Mouse (Mus musculus): ENCODE data around the gene Rbm41.

The Rbm41 gene

DNA sequence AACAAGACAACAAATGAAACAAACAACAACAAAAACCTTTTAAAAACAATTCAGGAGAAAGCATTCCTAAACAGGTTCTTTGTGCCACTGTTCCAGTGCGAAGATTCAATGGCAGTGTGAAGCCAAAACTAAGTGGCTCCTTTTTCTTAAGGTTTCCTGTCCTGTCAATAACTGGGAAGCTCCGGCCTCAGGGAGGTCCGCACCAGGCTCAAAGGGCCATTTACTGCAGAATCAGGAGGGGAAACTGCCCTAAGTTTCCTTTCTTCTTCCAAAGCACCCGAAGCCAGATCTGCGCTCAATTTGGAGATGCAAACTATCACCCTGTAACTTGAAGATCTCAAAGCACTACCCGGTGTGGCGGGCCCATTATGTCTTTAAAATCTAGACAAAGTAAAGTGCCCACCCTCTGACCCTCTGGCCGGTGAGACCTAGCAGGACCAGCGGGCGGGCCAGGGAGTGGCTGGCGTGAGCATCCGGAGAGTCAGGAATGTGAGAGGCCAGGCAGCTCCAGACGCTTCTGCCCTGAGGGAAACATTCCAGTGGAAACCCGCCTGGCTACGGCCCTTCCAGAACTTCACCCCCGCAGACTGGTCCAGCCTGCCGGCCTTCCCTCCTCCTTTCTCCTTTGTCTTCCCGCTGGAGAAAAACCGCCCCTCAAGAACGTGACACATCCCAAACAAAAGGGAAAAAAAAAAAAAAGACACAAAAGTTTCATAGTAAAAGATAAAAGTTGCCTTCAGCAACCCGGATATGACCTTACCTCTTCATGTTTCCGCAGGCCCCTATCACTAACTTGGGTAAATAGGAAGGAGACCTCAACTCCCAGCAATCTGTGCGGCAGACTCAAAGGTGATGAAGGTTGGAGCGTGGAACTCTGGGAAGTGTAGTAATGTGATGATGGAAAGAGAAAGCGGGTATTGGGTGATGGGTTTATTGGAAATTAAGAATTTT, at the start of gene Rbm41:
TSS of gene Rbm41 (minus strand) at position 856 of the 951 bp plus-strand sequence.
- peak; percentile 73 for DNase-seq (ENCODE audit: extremely low read depth, low read depth)

GRCm38 (mm10) chrX:139998691-139999065, 283 bp upstream of the Rbm41 start:
- peak; percentile 12 for DNase-seq (ENCODE audit: extremely low read depth, low read depth)

- DNase-seq (ENCODE audit: extremely low read depth, low read depth): peak; percentile 75
These were observed 16.3 kb downstream of the Rbm41 start for GRCm38 (mm10) chrX:139982115-139982514.

- DNase-seq (ENCODE audit: extremely low read depth, low read depth): no peak
These were observed 64.9 kb downstream of the Rbm41 start for GRCm38 (mm10) chrX:139933507-139933906.

DNA sequence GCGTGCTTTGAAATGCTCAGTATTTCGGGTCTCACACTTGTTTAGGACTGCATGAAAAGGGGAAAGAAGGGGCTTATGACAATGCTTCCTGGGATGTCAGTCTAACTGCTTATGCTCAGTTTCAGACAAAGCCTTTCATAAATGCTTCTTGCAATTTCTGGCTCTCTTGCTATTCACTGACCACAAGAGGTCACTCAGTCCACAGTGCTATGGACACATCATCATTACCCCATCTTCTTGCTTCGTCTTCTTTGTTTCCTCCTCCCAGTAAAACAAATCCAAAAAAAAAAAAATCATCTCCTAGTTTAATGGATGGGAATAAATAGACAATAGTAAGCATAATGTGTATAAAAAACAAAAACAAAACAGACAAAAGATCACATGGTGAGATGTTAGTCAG, 65.9 kb downstream of the Rbm41 start:
- no peak for DNase-seq (ENCODE audit: extremely low read depth, low read depth)

DNA sequence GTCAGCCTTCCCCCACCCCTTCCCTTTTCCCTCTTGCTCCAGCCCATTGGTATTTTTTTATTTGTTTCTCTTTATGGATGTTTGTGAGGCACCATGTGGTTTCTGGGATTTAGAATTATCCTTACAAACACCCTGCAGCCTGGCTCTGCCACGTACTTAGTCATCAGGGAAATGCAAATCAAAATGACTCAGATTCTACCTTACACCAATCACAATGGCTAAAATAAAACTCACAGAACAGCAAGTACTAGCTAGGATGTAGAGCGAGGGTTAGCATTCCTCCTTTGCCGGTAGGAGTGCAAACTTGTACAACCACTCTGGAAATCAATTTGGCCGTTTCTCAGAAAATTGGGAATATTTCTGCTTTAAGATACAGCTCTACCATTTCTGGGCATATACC, 77.8 kb downstream of the Rbm41 start:
- no peak for DNase-seq (ENCODE audit: extremely low read depth, low read depth)

DNA sequence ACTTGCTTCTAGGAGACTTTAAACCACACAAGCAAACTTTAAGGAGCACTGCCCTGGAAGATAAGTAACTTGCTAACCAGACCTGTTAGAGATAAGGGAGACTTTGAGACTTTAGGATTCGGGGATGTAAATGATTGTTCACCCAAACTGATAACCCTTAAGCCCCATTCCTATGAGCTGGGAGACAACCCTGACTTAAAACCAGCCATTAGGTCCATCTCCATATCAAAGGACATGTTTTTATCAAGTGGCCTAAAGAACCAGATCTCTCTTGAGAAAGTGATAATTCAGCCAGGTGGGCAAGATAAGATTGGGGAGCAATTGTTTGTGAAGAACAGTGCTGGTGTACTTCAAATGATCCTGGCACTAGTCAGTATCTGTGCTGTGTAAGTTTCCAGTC, 107.0 kb downstream of the Rbm41 start:
- no peak for DNase-seq (ENCODE audit: extremely low read depth, low read depth)

DNA sequence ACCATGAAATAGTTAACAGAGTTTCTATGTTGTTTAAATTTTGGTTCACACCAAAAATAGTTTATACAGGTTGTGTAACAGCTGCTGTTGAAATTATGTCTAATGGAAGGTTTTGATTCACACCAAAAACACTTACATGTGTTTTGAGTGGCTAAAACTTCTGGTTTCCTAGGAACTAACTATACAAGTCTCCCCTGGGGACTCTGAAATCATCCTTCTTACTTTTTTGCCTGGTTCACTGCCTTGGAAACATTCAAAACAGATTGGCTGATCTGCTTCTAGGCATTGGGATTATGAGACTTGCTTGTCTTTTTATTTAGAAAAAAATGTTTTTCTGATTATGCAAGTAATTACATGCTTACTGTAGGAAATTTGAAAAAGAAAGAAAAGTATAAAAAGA, 115.2 kb downstream of the Rbm41 start:
- no peak for DNase-seq (ENCODE audit: extremely low read depth, low read depth)

DNA sequence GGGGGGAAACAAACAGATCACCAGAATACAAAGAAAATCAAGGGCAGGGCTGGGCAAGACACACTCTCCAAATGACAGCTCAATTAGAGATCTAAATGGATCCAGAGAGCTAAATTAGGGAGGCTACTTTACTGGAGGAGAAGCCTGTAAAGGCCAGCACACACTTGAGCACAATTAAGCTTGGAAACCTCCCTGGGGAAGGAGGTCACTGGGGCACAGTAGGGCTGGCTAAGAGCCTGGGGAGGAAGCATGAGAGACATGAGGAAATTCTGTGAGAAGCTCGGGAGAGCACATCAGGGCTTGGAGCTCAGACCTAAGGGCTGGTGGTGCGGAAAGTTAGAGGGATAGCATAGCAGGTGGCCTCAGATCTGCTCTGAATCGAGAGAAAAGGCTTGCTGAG, 120.5 kb downstream of the Rbm41 start:
- DNase-seq (ENCODE audit: extremely low read depth, low read depth): no peak

DNA sequence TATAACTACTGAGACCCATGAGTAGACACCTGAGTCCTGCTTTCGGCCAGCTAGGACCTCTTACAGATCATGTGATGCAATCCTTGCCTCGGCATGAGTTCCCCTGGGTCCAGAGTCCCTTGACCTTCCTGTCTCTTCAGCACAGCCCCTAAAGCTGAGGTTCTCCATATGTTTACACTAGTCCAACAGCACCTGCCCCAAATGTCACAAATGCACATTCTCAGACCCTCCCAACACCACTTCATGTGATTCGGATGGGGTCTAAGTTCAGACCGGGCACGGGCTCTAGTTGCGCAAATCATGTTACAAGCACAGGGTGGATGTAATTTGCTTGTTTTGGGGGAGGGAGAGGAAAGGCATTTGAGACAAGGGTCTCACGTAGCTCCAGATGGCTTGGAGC, 121.3 kb downstream of the Rbm41 start:
- no peak for DNase-seq (ENCODE audit: extremely low read depth, low read depth)

DNA sequence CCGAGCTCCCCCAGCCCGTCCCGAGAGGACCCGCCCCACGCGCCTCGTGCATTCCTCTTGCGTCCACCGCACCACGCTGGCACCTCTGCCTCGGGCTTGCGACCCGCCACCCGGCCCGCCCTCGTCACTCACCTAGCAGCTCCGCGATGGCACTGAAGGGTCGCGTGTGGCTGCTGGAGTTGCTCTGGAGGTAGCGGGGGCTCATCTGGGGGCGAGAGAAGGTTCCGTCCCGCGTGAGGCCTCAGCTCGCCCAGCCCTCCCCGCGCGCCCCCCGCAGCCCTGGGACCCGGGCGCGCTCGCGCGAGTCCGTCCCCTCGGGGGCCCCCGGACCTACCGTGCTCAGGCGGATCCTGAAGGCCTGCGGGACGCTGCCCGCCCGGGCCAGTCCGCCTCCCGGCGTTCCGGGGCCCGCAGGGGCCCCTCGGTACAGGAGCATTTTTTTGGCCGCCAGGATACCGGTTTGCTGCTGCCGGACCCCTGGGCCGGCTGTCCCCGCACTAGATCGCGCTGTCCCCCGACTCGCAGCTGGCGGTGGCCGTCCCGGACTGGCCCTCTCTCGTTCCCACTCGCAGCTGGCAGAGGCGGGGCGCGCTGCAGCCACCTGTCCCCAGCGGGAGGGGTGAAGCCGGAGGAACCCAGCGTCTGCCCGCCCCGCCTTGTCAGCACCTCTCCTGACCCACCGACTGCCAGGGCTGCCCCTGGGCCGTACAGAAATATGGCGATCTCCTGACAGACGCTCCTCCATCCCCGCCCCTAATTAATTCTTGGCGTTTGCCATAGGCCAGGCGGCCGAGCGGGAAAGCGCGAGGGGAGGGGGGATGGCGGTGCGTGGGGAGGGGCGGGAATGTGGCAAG, 127.2 kb downstream of the Rbm41 start, which contains the start of gene Morc4:
TSS of gene Morc4 (minus strand) at position 740 of the 854 bp plus-strand sequence.
- no peak for DNase-seq (ENCODE audit: extremely low read depth, low read depth)

DNA sequence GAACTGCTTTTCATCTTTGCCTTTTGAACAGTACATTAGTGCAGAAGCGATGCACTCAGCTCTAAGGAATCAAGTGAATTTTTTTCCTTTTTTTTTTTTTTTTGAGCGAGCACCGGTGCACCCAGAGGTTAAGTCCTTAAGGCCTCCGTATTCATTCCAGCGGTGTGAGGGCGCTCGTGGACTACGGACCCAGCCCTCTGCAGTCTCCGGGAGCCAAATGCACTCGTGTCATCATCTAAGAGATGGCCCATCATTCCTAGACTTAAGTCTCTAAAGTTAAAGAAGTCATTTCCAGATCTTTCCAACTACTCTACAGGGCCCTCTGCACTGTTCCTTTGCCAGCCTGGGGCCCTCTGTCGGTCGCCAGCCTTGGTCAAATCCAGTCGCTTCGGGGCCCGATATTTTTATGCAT, 128.1 kb downstream of the Rbm41 start:
- DNase-seq (ENCODE audit: extremely low read depth, low read depth): no peak

DNA sequence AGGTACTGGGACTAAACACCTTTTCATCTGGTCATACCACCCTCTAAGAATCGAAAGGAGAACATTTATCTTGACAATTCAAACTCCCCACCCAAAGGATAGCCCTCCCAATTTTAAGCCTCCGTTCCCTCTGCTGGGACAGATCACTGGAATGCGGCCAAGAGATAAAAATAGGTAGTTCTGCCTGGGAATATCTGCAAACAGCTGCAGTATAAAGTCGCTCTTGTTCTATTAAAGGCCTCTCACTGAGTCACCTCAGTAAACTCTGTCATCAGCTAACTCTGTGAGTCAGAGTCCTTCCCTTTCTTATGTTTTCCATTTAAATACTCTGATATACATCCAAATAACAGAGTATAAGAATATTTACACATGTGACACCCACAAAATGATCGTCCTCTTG, 139.0 kb downstream of the Rbm41 start:
- DNase-seq (ENCODE audit: extremely low read depth, low read depth): no peak

- DNase-seq (ENCODE audit: extremely low read depth, low read depth): no peak
These were observed 143.6 kb downstream of the Rbm41 start for GRCm38 (mm10) chrX:139854795-139855194.

- no peak for DNase-seq (ENCODE audit: extremely low read depth, low read depth)
These were observed 157.3 kb downstream of the Rbm41 start for GRCm38 (mm10) chrX:139841091-139841490.
